Mouse (Mus musculus) heart, embryonic 15.5 days (tissue): ENCODE measurements around the gene Krt7. TPM values are rescaled to one million over a fixed set of nuclear protein-coding genes. Genes with fewer than 3 reads are reported as not detected.

Source experiments
- ATAC-seq: fragments of 200-750 bp; cut with Nextera tagmentation; replicated peaks from 2 replicates; pipeline ENCODE4 v1.8.0; 2017; ENCODE audit warnings: low read depth, moderate TSS enrichment; ENCODE audit not compliant: insufficient number of reproducible peaks, insufficient read depth, low FRiP score
- H3K27ac ChIP-seq: fragments of 300-500 bp; sonication (generic); 2 replicates; pipeline ENCODE4 v1.5.1; 2015; ENCODE audit warnings: mild to moderate bottlenecking, inconsistent platforms
- H3K27me3 ChIP-seq: fragments of 300-500 bp; sonication (generic); 2 replicates; pipeline ENCODE4 v1.6.1; 2015; ENCODE audit warnings: inconsistent platforms
- H3K36me3 ChIP-seq: fragments of 300-500 bp; sonication (generic); 2 replicates; pipeline ENCODE4 v1.6.1; 2015; ENCODE audit warnings: mild to moderate bottlenecking, inconsistent platforms
- H3K4me1 ChIP-seq: fragments of 300-500 bp; sonication (generic); replicated peaks from 2 replicates; pipeline ENCODE4 v1.6.1; 2015; ENCODE audit warnings: inconsistent platforms
- H3K4me2 ChIP-seq: fragments of 300-500 bp; sonication (generic); 2 replicates; pipeline ENCODE4 v1.6.1; 2015; ENCODE audit warnings: inconsistent platforms, mild to moderate bottlenecking, moderate library complexity
- H3K4me3 ChIP-seq: fragments of 300-500 bp; sonication (generic); 2 replicates; pipeline ENCODE4 v1.5.1; 2015; ENCODE audit warnings: mild to moderate bottlenecking, inconsistent platforms
- H3K9ac ChIP-seq: fragments of 300-500 bp; sonication (generic); 2 replicates; pipeline ENCODE4 v1.6.1; 2015; ENCODE audit warnings: mild to moderate bottlenecking, inconsistent platforms
- H3K9me3 ChIP-seq: fragments of 300-500 bp; sonication (generic); replicated peaks from 2 replicates; pipeline ENCODE4 v1.6.1; 2016; ENCODE audit warnings: inconsistent platforms
- WGBS: fragments of 180-500 bp; shearing (Covaris S2); methylation state at CpG from one replicate; pipeline ENCODE4 v1.1.7; 2015; ENCODE audit warnings: mixed read lengths; 5-methylcytosine and 5-hydroxymethylcytosine counted together
- polyA plus RNA-seq: library from polyadenylated mRNA; unstranded; fragments of >200 nt; fragmentation: Nextera tagmentation; extraction: Ambion mirVana; gene quantifications from 2 replicates; pipeline ENCODE4 v1.2.1, GENCODE M21; 2015

Krt7 gene
- polyA plus RNA-seq, 1 experiment from 2014 or later: 17.4 TPM

DNA sequence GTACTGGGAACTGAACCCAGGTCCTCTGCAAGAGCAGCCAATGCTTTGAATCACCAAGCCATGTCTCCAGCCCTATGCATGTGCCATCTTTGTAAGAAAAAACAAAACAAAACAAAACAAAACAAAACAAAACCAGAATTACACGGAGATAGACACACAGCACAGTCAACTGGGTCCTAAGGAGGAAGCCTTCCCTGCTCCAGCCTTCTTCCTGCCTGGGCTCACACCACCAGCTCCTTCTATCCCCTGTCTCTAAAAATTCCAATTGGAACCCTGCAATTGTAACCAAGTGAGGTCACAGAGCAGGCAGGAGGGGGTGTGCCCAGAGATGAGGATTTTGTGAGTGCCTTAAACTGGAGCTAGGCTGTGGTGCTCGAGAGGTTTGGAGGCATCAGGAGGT lies 36.6 kb downstream of the Krt7 start, which contains the start of gene Krt88:
Gene Krt88, plus strand, starts transcription at position 301 of the 400 bp plus-strand sequence.
- 65% methylated on average over 2 of the region's 2 CpGs for WGBS

GRCm38 (mm10) chr15:101453093-101453736 lies 42.4 kb downstream of the Krt7 start:
- Histone ChIP-seq H3K9ac (no peak overlapping the region), H3K36me3 (no peaks in the 10 kb centered on the region), H3K9me3 (no peaks in the 10 kb centered on the region), H3K4me1 (peaks cover 3% of the 10 kb centered on the region), H3K27me3 (no peaks in the 10 kb centered on the region), H3K4me3 (no peak overlapping the region), H3K4me2 (peak overlapping the region; percentile 41), H3K27ac (no peak overlapping the region)
- 2% methylated on average over 13 of the region's 13 CpGs for WGBS
- no peak; the same call in 1 of the 2 replicates for ATAC-seq

More for the DNA sequence above, 36.6 kb downstream of the Krt7 start, which contains the start of gene Krt88:
- Histone ChIP-seq H3K4me3 (no peak within 1 kb of the TSS), H3K4me1 (0 out of 2 replicates have a peak, but pooled peaks cover 2% of the 10 kb centered on the region), H3K4me2 (peak within 1 kb of the TSS; percentile 23; the same call in 1 of the 2 replicates), H3K36me3 (no peaks in the 10 kb centered on the region), H3K27me3 (no peaks in the 10 kb centered on the region), H3K9me3 (no peaks in the 10 kb centered on the region), H3K27ac (no peak within 1 kb of the TSS), H3K9ac (no peak within 1 kb of the TSS)
- ATAC-seq: no peak

DNA sequence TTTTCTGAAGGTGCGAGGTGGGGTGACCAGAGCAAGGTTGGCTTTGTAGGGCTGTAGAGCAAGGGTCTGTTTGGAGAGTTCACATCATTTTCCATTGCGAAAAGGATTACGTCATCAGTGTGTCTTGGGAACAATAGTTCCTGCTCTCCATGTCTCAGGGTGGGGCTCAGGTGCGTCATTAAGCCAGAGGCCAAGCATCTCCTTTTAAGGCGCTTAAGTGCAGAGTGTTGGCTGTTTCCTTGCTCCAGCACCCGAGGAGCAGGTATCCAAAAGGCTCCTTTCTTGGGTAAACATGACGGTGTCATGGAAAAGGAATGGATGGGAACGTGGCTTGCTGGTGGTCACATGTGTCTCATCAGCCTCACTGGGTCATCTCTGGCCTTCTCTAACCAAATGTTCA lies 43.9 kb downstream of the Krt7 start:
- no peak for ATAC-seq
- peaks cover 3% of the 10 kb centered on the region for H3K4me1 ChIP-seq
- no peak overlapping the region for H3K4me2 ChIP-seq
- no peaks in the 10 kb centered on the region for H3K36me3 ChIP-seq
- no peak overlapping the region for H3K27ac ChIP-seq
- no peaks in the 10 kb centered on the region for H3K27me3 ChIP-seq
- H3K9me3 ChIP-seq: no peaks in the 10 kb centered on the region
- no peak overlapping the region for H3K4me3 ChIP-seq
- WGBS: 84% methylated on average over 8 of the region's 8 CpGs
- H3K9ac ChIP-seq: no peak overlapping the region

DNA sequence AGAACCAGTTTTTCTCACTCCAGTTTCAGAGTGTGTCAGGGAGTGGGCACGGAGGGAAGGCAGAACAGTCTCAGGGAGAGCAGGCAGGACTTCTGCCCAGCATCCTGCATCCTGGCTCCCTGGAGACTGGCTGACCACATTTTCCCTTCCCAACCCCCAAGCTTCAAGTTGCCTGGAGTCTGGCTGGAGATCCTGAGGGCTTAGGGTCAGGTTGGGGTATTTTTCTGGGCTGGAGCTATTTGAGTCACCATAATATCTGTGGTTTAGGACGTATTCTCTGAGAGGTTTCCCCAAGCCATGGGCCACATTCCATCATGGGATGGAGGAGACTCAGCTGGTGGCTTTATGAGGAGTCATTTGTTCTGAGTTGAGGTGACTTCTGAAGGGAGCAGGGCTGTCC lies 44.4 kb downstream of the Krt7 start:
- Histone ChIP-seq H3K9ac (no peak overlapping the region), H3K36me3 (no peaks in the 10 kb centered on the region), H3K27me3 (no peaks in the 10 kb centered on the region), H3K4me3 (no peak overlapping the region), H3K9me3 (no peaks in the 10 kb centered on the region), H3K4me2 (no peak overlapping the region), H3K27ac (no peak overlapping the region), H3K4me1 (peaks cover 3% of the 10 kb centered on the region)
- ATAC-seq: no peak
- WGBS: 74% methylated on average over 2 of the region's 2 CpGs

DNA sequence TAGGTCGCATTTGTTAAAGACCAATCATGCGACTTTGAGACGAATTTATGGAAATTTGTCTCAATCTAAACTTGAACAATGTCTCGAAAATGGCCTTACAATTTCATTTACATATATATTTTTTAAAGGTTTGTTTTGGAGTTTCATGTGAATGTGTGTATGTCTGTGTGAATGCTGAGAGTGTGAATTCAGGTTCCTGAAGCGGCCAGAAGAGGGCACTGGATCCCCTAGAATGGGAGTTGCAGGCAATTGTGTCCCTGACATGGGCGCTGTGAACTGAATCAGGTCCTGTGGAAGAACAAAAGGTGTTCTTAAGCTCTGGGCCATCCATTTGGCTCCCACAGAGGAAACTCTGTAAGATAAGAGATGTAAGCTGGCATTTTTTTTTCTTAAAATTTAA lies 45.0 kb downstream of the Krt7 start:
- no peaks in the 10 kb centered on the region for H3K9me3 ChIP-seq

DNA sequence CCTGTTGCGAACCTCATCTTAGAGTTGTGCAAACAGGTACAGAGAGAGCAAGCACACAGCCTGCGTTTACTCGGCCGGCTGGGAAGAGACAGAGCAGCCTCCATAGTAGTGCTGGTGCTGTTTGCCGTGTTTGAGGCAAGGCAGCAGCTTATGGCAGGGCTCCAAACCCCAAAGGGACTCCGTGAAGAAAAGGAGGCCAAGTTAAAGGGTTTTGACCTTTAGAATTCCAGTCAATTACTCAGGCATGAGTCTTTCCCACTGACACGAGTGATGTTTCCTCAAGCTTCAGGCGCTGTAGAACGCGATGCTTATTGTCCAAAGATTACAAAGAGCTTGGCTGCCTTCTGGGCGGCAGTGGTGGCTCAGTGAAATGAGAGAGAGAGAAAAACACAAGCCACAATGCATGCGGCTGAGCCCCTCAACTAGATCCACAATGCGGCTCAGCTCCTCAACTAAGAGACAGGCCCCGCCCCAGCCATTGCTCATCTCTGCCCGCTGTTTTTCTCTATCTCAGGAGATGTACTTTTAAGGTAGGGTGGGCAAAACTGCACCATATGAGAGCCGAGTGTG lies 47.6 kb downstream of the Krt7 start:
- WGBS: 61% methylated on average over 16 of the region's 16 CpGs
- Histone ChIP-seq H3K27me3 (peaks cover 6% of the 10 kb centered on the region; the same call in 1 of the 2 replicates), H3K36me3 (no peaks in the 10 kb centered on the region), H3K4me2 (no peak overlapping the region), H3K9me3 (no peaks in the 10 kb centered on the region), H3K9ac (no peak overlapping the region), H3K4me3 (no peak overlapping the region), H3K4me1 (no peaks in the 10 kb centered on the region), H3K27ac (no peak overlapping the region)
- ATAC-seq: no peak

More for the DNA sequence above, 45.0 kb downstream of the Krt7 start:
- no peak for ATAC-seq
- Histone ChIP-seq H3K4me1 (peaks cover 3% of the 10 kb centered on the region), H3K27ac (no peak overlapping the region), H3K4me2 (no peak overlapping the region), H3K9ac (no peak overlapping the region), H3K36me3 (no peaks in the 10 kb centered on the region), H3K27me3 (no peaks in the 10 kb centered on the region), H3K4me3 (no peak overlapping the region)
- 83% methylated on average over 6 of the region's 6 CpGs for WGBS

DNA sequence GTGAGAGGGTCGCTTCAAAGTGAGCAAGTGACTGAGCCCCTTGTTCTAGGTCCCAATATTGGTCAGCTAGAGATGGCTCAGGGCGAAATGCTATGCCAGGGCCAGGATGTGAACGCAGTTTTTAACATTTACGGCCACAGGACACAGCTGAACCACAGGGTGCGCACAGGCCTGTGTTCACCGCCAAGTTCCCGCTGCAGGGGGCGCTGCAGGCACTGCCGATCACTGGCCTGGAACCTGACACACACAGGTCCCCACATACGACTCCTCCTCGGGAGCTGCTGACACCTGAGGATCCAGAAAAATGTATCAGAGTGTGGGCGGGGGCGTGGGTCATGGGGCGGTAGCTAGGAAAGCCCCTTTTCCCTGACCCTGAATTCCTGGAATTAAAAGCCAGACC lies 48.4 kb downstream of the Krt7 start:
- 74% methylated on average over 14 of the region's 14 CpGs for WGBS
- H3K9ac ChIP-seq: no peak overlapping the region
- no peaks in the 10 kb centered on the region for H3K9me3 ChIP-seq
- no peak for ATAC-seq
- no peaks in the 10 kb centered on the region for H3K4me1 ChIP-seq
- H3K27ac ChIP-seq: no peak overlapping the region
- no peak overlapping the region for H3K4me3 ChIP-seq
- H3K27me3 ChIP-seq: peaks cover 6% of the 10 kb centered on the region; the same call in 1 of the 2 replicates
- H3K36me3 ChIP-seq: no peaks in the 10 kb centered on the region
- no peak overlapping the region for H3K4me2 ChIP-seq

DNA sequence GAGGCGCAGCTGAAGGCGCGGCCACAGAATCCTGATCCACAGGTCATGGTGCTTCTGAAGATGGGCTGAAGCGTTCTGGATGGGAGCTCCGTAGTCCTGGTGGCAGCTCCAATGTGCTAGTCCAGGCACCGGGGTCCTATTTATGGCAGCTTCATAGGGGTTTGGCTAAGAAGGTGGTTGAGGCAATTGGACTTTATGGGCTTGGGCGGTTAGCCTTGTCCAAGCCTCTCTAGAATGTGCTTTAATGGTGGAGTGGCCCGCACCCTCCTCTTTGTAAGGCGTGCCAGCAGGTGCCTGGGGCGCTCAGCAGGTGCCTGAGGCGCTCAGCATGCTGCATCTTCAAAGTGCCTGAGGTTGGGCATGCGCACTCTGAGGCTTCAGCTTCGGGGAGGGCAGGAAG lies 52.8 kb downstream of the Krt7 start, which contains the start of gene Krt81:
Gene Krt81, minus strand, starts transcription at position 101 of the 400 bp plus-strand sequence.
- H3K4me2 ChIP-seq: no peak within 1 kb of the TSS
- H3K9me3 ChIP-seq: no peaks in the 10 kb centered on the region
- no peak within 1 kb of the TSS for H3K4me3 ChIP-seq
- no peak within 1 kb of the TSS for H3K27ac ChIP-seq
- no peak within 1 kb of the TSS for H3K9ac ChIP-seq
- H3K36me3 ChIP-seq: no peaks in the 10 kb centered on the region
- WGBS: 72% methylated on average over 13 of the region's 13 CpGs
- H3K27me3 ChIP-seq: peaks cover 11% of the 10 kb centered on the region; the same call in 1 of the 2 replicates
- no peaks in the 10 kb centered on the region for H3K4me1 ChIP-seq
- ATAC-seq: no peak

- WGBS: 76% methylated on average over 4 of the region's 4 CpGs
- Histone ChIP-seq H3K27ac (no peak overlapping the region), H3K9me3 (no peaks in the 10 kb centered on the region), H3K9ac (no peak overlapping the region), H3K27me3 (0 out of 2 replicates have a peak, but pooled peaks cover 5% of the 10 kb centered on the region), H3K4me1 (no peaks in the 10 kb centered on the region), H3K36me3 (no peaks in the 10 kb centered on the region), H3K4me2 (no peak overlapping the region), H3K4me3 (no peak overlapping the region)
- no peak for ATAC-seq
Observed at GRCm38 (mm10) chr15:101469093-101469492, 58.2 kb downstream of the Krt7 start.

DNA sequence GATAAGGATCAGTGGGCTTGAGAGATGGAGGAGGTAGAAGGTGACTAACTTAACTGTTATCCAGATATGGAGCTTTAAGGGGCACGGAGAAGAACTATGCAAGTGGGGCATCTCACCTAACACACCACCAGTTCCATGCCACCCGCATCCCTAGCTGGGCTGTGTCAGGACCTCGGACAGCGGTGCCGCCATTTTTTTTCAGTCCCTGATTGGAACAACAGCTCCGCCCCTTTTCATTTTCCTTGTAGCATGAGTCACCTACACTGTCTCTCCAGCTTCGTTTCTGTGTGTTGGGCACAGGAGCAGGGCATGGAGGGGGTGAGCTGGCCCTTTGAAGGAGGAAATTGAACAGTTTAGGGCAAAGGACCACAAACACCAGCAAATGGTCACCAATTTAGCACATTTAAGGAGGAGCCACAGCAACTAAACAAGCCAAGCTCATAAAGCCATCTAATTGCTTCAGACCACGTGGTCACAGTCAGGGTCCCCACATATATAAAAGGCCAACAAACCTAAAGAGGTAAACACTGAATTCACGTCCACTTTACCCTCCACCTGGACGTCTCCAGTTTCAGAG lies 62.2 kb downstream of the Krt7 start, which contains the start of gene Krt86:
Gene Krt86, plus strand, starts transcription at position 527 of the 577 bp plus-strand sequence.
- H3K36me3 ChIP-seq: no peaks in the 10 kb centered on the region
- no peak within 1 kb of the TSS for H3K4me3 ChIP-seq
- H3K9ac ChIP-seq: no peak within 1 kb of the TSS
- no peaks in the 10 kb centered on the region for H3K4me1 ChIP-seq
- H3K27ac ChIP-seq: no peak within 1 kb of the TSS
- H3K4me2 ChIP-seq: no peak within 1 kb of the TSS
- no peak for ATAC-seq
- 19% methylated on average over 10 of the region's 10 CpGs for WGBS
- H3K9me3 ChIP-seq: no peaks in the 10 kb centered on the region
- peaks cover 7% of the 10 kb centered on the region for H3K27me3 ChIP-seq

- H3K9ac ChIP-seq: no peak overlapping the region
- no peaks in the 10 kb centered on the region for H3K36me3 ChIP-seq
- 6% methylated on average over 31 of the region's 31 CpGs for WGBS
- H3K9me3 ChIP-seq: no peaks in the 10 kb centered on the region
- no peak for ATAC-seq
- peaks cover 9% of the 10 kb centered on the region for H3K4me1 ChIP-seq
- peak overlapping the region; percentile 34 for H3K4me3 ChIP-seq
- peak overlapping the region; percentile 62 for H3K4me2 ChIP-seq
- no peak overlapping the region for H3K27ac ChIP-seq
- peaks cover 31% of the 10 kb centered on the region for H3K27me3 ChIP-seq
Observed at GRCm38 (mm10) chr15:101479007-101479665, 68.3 kb downstream of the Krt7 start.
